Mouse (Mus musculus) limb, embryonic 14.5 days (tissue): ENCODE measurements around the gene Epop. TPM values are rescaled to one million over a fixed set of nuclear protein-coding genes. Genes with fewer than 3 reads are reported as not detected.

ENCODE experiments used
- ATAC-seq: fragments of 200-750 bp; cut with Nextera tagmentation; 2 replicates; pipeline ENCODE4 v1.8.0; 2017; ENCODE audit warnings: low read depth, moderate number of reproducible peaks, moderate TSS enrichment; ENCODE audit not compliant: low FRiP score
- DNase-seq: peaks from one replicate; pipeline ENCODE4 v3.0.0-alpha.2; 2015; ENCODE audit warnings: low spot score
- H3K27ac ChIP-seq: fragments of 300-500 bp; sonication (generic); replicated peaks from 2 replicates; pipeline ENCODE4 v1.5.1; 2014; ENCODE audit warnings: low read depth, mild to moderate bottlenecking, low read length, moderate library complexity, mixed read lengths
- H3K27me3 ChIP-seq: fragments of 300-500 bp; sonication (generic); 2 replicates; pipeline ENCODE4 v1.6.1; 2014; ENCODE audit warnings: low read length, mixed read lengths; ENCODE audit not compliant: control insufficient read depth, insufficient read depth
- H3K36me3 ChIP-seq: fragments of 300-500 bp; sonication (generic); 2 replicates; pipeline ENCODE4 v1.6.1; 2014; ENCODE audit warnings: mild to moderate bottlenecking, low read length, moderate library complexity, mixed read lengths; ENCODE audit not compliant: control insufficient read depth, insufficient read depth
- H3K4me1 ChIP-seq: fragments of 300-500 bp; sonication (generic); 2 replicates; pipeline ENCODE4 v1.6.1; 2014; ENCODE audit warnings: antibody characterized with exemption, low read length, mixed read lengths; ENCODE audit not compliant: control insufficient read depth, insufficient read depth
- H3K4me2 ChIP-seq: fragments of 300-500 bp; sonication (generic); replicated peaks from 2 replicates; pipeline ENCODE4 v1.6.1; 2014; ENCODE audit warnings: low read depth, mild to moderate bottlenecking, low read length, moderate library complexity; ENCODE audit not compliant: severe bottlenecking
- H3K4me3 ChIP-seq: fragments of 300-500 bp; sonication (generic); replicated peaks from 2 replicates; pipeline ENCODE4 v1.5.1; 2014; ENCODE audit warnings: low read length
- H3K9ac ChIP-seq: fragments of 300-500 bp; sonication (generic); 2 replicates; pipeline ENCODE4 v1.6.1; 2014; ENCODE audit warnings: mild to moderate bottlenecking, low read depth, low read length, moderate library complexity; ENCODE audit not compliant: severe bottlenecking
- H3K9me3 ChIP-seq: fragments of 300-500 bp; sonication (generic); 2 replicates; pipeline ENCODE4 v1.6.1; 2016; ENCODE audit warnings: low read length; ENCODE audit not compliant: control insufficient read depth
- POLR2A ChIP-seq: fragments of 200-500 bp; IDR thresholded peaks from 2 replicates; pipeline ENCODE4 v1.8.0; 2012; ENCODE audit warnings: inconsistent platforms, mild to moderate bottlenecking, moderate library complexity, borderline replicate concordance; ENCODE audit not compliant: insufficient read depth, insufficient read length; ENCODE audit errors: extremely low read depth
- WGBS: fragments of 180-500 bp; shearing (Covaris S2); extraction: QIAGEN DNeasy Blood & Tissue Kit; methylation state at CpG from one replicate; pipeline ENCODE4 v1.1.7; 2014; 5-methylcytosine and 5-hydroxymethylcytosine counted together
- polyA plus RNA-seq, 2 experiments: library from polyadenylated mRNA; depleted of rRNA in 1 of 2; stranded (reverse) in 1 of 2; unstranded in 1 of 2; fragments of >200 nt; fragmentation: Nextera tagmentation in 1 of 2; extraction: Ambion mirVana in 1 of 2; gene quantifications; 2 replicates each; pipeline versions ENCODE4 v1.2.1 to v1.2.3; 2012 to 2014

The Epop gene
- polyA plus RNA-seq, 2 experiments = 4.4 to 6.6 TPM

DNA sequence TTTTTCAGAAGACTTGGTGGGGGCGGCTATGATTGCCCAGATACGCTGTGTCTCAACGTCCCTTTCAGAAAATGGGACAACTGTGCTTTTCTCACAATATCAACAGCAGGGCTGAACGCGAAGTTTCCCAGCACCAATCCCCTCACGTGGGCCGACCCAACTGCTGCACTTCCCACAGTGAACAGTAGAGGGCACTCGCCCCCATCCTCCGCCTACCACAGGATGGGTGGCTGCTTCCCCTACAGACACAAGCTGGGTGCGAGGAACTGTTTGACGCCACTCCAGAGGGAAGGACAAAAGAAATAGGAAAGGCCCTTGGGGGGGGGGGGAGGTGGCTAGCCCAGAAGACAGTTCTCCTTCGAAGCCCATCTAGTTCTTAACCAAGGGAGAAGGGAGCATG lies 2.4 kb upstream of the Epop start:
- 5% methylated on average over 12 of the region's 12 CpGs for WGBS
- ATAC-seq (no peak), DNase-seq (peak; percentile 56)
- Histone ChIP-seq H3K9ac (no peak overlapping the region), H3K36me3 (no peaks in the 10 kb centered on the region), H3K27me3 (peaks cover 47% of the 10 kb centered on the region), H3K4me3 (no peak overlapping the region), H3K27ac (no peak overlapping the region), H3K9me3 (no peaks in the 10 kb centered on the region), H3K4me2 (no peak overlapping the region), H3K4me1 (peaks cover 14% of the 10 kb centered on the region; the same call in 1 of the 2 replicates)
- no peak for TF ChIP-seq POLR2A

DNA sequence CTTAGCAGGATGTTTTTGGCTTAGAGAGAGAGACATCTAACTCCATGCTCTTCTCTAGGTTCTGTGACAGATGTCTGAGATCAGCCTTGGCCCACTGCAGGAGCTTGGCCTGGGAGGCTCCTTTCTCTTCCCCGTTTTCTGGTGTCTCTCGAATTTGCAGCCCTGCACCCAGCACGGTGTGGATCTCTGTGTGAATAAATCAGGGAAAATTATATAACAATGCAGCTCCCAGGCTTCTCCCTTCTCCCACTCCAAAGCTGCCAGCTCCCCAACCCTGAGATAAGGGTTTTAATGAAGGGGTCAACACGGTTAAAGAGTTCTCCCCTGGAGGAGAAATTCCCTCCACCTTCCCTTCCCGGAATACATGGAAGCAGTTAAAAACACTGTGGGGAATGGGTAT lies 2.0 kb upstream of the Epop start:
- Histone ChIP-seq H3K9me3 (no peaks in the 10 kb centered on the region), H3K27ac (no peak overlapping the region), H3K4me1 (peaks cover 14% of the 10 kb centered on the region; the same call in 1 of the 2 replicates), H3K27me3 (peaks cover 50% of the 10 kb centered on the region), H3K36me3 (no peaks in the 10 kb centered on the region), H3K9ac (no peak overlapping the region), H3K4me2 (no peak overlapping the region), H3K4me3 (no peak overlapping the region)
- no peak for TF ChIP-seq POLR2A
- ATAC-seq (no peak), DNase-seq (no peak)
- WGBS = 16% methylated on average over 5 of the region's 5 CpGs

DNA sequence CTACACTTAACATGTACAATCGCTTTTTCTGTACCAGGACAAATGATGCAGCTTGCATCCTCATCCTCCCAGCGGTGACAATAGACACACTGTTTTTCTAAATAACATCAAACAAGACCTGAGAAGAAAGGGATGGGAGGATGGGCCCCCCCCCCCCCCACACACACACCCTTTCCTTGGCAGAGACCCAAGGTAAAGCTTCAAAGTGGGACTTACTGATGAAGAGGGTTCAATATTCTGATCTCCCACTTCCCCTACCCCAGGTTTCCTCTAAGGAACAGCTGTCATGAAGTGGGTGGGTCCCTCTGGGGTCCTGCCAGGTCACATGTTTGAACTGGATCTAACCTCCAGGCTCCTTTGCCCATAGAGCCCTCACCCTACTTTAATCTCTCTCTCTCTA lies 1.5 kb upstream of the Epop start:
- no peak overlapping the region for H3K9ac ChIP-seq
- WGBS = 29% methylated on average over 2 of the region's 2 CpGs
- H3K4me1 ChIP-seq = peaks cover 14% of the 10 kb centered on the region; the same call in 1 of the 2 replicates
- DNase-seq (no peak), ATAC-seq (no peak)
- no peak overlapping the region for H3K27ac ChIP-seq
- H3K4me3 ChIP-seq = no peak overlapping the region
- H3K27me3 ChIP-seq = peaks cover 55% of the 10 kb centered on the region
- no peaks in the 10 kb centered on the region for H3K36me3 ChIP-seq
- no peaks in the 10 kb centered on the region for H3K9me3 ChIP-seq
- H3K4me2 ChIP-seq = no peak overlapping the region
- no peak for TF ChIP-seq POLR2A

DNA sequence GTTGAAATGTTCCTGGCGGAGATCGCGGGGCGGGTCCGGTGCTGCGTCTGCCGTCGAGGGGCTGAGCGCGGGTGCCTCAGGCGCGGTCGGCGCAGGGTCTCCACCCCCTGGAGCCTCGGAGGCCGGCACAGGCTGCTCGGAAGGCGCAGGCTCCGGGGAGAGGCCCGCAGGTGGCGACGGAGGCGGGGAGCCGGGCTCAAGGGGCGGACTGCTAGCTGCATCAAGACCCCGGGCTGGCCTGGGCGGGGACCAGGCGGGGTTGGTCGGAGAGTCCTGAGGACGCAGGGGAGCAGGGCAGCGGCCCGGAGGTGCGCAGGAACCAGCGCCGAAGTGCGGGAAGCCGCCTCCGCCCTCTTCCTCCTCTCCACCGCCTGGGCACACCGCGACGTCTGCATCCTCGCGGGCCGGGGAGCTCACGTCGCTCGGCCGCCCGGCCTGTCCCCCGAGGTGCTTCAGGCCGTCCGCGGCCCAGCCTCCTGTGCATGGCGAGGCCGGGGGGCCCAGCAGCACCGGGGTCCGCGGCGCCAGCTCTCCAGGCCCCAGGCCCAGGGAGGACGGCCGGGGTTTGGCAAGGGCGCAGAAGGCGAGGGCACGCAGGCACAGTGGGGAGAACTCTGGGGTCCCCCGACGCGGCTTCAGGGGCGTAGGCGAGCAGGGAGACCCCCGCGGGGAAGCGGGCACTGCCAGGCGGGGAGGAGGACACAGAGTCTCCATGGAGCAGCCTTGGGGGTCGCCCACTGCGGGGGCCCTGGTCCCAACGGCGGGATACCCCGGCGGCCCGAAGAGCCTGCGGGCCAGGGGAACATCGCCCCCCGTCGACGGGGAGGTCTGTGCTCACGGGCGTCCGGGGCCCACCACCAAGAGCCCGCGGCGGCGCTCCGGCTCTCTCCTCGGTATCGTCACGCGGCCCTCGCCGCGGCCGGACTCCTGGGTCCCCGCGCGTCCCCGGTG lies 659 bp downstream of the Epop start:
- WGBS = 4% methylated on average over 87 of the region's 106 CpGs
- H3K27ac ChIP-seq = no peak overlapping the region
- TF ChIP-seq POLR2A = no peak

DNA sequence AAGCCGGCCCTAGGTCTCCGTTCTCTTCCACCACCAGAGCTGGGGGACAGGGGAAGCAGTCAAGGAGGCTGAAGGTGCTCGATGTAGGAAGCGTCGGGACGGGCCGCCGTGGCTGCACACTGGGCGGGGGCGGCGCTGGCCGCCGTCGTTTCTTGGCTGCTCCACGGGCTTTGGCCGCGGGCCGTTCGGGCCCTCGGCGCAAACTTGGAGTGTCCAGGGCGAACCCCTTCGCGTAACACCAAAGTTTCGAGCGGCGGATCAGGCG lies 1.3 kb downstream of the Epop start:
- DNase-seq (no peak), ATAC-seq (no peak)
- WGBS = under 1% methylated on average over 25 of the region's 28 CpGs
- Histone ChIP-seq H3K27me3 (peaks cover 64% of the 10 kb centered on the region), H3K4me2 (peak overlapping the region; percentile 95), H3K9me3 (no peaks in the 10 kb centered on the region), H3K4me3 (peak overlapping the region; percentile 73), H3K9ac (peak overlapping the region; percentile 70; the same call in 1 of the 2 replicates), H3K4me1 (peaks cover 14% of the 10 kb centered on the region; the same call in 1 of the 2 replicates), H3K36me3 (no peaks in the 10 kb centered on the region), H3K27ac (no peak overlapping the region)
- no peak for TF ChIP-seq POLR2A

More for the DNA sequence above, 659 bp downstream of the Epop start:
- Histone ChIP-seq H3K36me3 (no peaks in the 10 kb centered on the region), H3K27me3 (peaks cover 64% of the 10 kb centered on the region), H3K9ac (peak overlapping the region; percentile 70), H3K4me1 (peaks cover 14% of the 10 kb centered on the region; the same call in 1 of the 2 replicates), H3K4me3 (peak overlapping the region; percentile 73), H3K4me2 (peak overlapping the region; percentile 95), H3K9me3 (no peaks in the 10 kb centered on the region)
- DNase-seq (no peak), ATAC-seq (peak; percentile 13; the same call in 1 of the 2 replicates)
